Mouse (Mus musculus) right cerebral cortex, postnatal 25 days (tissue): Measurements from ENCODE around the gene Bub1b.
"Not testable (repeated sequence)": the region's sequence is repeated elsewhere in the genome, so short reads cannot be mapped to it uniquely, and the experiment has no call there.

Experiments
- DNase-seq: peaks from one replicate; pipeline ENCODE4 v3.0.0; 2022

Gene Bub1b

GRCm38 (mm10) chr2:118620101-118620500, 22.1 kb downstream of the Bub1b start:
- no peak for DNase-seq

GRCm38 (mm10) chr2:118620608-118621007, 22.6 kb downstream of the Bub1b start:
- DNase-seq = no peak

DNA sequence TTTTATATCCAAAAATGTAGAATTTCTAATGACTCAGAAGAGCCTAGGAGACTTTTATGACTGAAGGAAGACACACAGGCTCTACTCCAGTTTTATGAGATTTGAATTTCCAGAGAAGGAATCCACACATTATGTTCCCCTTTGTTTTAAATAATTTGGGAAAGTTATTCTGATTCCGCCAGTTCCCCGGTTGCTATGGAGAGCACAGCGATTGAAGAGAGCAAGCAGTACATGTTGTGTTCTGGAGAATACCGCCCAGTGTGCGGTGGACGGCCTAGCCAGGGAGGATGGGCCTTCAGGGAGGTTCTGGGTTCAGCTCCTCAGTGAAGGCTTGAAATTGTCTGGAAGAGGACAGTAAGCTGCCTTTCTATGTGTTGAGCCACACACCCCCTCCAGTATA, 31.3 kb downstream of the Bub1b start:
- DNase-seq = no peak

- DNase-seq = no peak
These were observed 35.4 kb downstream of the Bub1b start for GRCm38 (mm10) chr2:118633441-118633840.

DNA sequence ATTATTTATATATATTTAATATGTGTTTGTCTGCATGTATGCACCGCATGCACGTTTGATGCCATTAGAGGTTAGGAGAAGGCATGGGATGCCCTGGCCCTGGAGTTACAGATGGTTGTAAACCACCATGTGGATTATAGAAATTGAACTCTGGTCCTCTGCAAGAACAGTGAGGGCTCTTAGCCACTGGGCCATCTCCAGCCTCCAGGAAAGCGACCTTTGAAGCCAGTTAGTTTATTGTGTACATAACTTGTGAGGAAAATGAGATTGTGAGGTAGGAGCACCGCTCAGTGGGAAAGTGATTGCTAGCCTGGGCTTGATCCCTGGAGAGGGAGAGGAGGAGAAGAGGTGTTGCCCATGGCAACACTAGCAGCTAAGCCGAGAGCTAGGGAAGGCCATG, 39.2 kb downstream of the Bub1b start:
- DNase-seq = no peak

DNA sequence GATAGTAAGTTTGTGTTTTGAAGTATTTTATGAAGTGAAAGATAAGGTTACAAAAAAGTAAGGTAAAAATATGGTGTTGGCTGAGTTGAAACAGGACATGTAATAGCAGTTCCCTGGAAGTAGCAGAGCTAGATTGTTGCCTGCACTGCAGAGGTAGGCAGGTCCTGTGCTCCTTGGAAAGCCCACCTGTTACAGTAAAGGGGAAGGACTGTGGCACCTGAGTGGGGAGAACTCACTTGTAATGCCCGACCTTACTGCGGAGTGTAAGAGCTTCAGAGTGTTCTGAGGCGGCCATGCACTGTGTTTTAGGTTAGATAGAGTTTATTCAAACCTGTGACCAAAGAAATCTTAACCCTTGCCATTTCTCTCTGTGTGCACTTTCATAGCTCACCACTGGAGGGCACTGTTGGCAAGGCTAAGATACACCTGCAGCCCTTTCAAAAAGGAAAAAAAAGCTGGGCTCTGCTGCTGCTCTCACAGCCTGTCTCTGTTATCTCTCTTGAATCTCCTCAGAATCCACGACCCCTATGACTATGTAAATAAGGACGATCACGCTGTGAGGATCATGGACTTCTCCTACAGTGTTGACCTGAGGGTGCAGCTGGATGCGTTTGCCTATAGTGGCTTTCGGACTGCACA, 40.0 kb downstream of the Bub1b start:
- peak; percentile 59 for DNase-seq

GRCm38 (mm10) chr2:118638686-118639085, 40.7 kb downstream of the Bub1b start:
- no peak for DNase-seq

DNA sequence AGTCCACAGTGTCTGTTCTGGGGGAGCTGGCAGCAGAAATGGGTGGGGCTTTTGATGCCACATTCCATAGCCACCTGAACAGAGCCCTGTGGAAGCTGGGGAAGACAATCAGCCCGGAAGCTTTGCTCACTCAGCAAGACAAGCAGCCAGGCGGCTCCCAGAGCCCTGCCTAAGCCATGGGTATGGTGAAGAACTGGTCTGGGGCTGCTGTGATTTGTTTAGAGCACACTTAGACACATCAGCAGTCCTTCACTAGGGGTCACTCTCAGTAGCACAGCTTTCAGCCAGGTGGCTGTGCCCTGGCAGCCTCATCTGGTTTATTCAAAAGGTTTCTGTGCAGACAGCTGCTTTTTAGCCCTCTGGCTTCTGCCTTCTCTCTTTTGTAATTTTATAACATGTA, 43.1 kb downstream of the Bub1b start:
- no peak for DNase-seq

DNA sequence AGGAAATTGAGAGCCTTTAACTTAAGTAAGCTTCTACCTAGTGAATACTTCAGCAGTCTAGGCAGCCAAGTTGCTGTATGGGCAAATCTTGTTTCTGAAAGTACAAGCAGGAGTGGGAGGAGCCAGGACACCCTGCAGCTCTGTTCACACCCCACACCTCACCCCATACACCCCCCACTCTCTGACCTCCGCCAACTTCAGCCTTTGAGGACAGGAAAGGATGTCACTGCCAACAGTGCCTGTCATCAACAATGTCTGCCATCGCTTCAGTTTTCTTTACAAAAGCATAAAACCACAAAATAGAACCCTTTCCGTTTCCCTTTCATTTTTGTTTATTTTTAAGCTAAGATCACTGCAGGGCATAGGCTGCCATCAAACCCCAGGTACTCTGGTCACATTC, 44.4 kb downstream of the Bub1b start:
- no peak for DNase-seq

DNA sequence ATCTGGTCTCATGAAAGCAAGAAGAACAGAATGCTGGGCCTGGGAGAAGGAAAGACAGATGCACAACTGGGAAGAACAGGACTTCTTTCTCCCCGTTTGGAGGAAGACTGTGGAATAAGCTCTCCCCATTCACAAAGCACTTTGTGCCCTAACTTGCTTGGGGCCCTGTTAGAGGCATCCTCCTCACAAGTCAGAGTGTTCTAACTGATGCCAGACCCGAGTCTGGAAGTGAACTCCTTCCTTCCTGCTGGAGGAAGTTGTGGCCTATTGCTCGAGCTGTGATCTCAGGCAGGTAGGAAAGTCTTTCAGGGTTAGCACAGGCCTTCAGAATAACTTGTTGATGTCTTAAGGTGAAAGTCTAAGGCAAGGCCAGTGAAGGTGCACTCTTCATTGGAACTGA, 44.9 kb downstream of the Bub1b start:
- DNase-seq = no peak

DNA sequence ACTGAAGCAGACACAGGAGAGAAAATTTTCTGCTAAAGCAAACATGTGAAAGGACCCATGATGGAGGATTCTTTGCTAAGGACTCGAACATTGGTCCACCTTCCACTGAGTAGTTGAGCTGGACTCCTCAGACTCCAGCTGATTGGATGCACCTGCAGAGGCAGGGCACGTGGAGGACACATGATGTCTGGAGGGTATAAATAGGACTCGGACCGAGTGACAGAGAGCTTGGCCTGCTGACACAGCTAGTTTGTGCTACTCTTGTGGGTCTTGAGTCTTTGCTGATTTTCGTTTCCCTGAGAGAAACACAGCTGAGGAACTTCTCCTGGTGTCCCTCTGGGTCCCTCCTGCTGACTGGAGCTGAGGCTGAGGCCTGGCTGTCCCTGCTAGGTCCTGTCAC, 48.7 kb downstream of the Bub1b start:
- no peak for DNase-seq

DNA sequence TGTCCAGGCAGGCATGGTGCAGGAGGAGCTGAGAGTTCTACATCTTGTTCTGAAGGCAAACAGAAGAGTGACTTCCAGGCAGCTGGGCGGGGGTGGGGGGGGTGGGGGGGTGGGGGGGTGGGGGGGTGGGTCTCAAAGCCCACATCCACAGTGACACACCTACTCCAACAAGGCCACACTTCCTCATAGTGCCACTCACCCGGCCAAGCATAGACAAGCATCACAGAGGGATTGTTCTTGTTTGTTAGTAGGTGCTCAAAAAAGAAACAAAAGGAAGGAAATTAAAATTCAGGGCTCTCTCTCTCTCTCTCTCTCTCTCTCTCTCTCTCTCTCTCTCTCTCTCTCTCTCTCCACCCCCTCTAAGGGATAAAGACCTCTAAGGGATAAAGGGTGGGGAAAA, 52.7 kb downstream of the Bub1b start:
- not testable (repeated sequence) for DNase-seq

- DNase-seq = no peak
These were observed 58.8 kb downstream of the Bub1b start for GRCm38 (mm10) chr2:118656688-118657281.

DNA sequence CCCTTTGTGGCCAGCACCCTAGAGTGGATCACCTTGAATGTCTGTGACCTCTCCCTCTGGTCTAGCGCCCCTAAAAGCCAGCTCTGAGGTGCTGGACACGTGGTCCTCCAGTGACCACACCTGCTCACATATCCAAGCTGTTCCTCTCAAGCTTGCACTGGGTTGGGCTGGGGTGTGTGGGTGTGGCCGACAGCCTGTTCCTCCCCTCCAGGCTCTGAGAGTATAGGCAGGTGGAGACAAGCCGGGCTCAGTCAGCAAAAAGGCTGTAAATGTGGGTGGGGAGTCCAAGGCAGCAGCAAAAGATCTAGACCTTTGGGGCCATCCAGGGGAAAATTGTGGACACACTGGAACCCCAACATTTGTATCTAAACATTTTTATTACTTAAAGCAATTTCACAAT, 60.4 kb downstream of the Bub1b start:
- DNase-seq = no peak

GRCm38 (mm10) chr2:118659077-118659476, 61.1 kb downstream of the Bub1b start:
- DNase-seq = peak; percentile 56

DNA sequence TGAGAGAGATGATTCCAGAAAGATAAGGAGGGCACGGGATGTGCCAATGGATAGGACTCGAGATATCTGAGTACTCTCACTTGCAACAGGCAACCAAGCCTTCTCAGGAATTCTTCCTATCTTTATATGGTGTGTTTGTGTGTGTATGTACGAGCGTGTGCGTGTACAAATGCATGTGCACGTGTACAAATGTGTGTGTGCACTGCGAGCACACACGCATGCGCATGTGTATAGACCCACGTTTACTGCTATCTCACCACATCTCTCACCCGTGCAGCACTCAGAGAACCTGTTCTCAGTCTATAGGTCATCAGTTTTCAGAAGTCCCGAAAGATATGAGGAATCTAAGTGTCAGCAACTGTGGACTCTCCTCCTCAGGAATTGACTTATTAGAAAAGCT, 61.5 kb downstream of the Bub1b start:
- DNase-seq = no peak

GRCm38 (mm10) chr2:118659998-118660452, 62.0 kb downstream of the Bub1b start:
- DNase-seq = no peak

- DNase-seq = no peak
These were observed 63.9 kb downstream of the Bub1b start for GRCm38 (mm10) chr2:118661891-118662290.

DNA sequence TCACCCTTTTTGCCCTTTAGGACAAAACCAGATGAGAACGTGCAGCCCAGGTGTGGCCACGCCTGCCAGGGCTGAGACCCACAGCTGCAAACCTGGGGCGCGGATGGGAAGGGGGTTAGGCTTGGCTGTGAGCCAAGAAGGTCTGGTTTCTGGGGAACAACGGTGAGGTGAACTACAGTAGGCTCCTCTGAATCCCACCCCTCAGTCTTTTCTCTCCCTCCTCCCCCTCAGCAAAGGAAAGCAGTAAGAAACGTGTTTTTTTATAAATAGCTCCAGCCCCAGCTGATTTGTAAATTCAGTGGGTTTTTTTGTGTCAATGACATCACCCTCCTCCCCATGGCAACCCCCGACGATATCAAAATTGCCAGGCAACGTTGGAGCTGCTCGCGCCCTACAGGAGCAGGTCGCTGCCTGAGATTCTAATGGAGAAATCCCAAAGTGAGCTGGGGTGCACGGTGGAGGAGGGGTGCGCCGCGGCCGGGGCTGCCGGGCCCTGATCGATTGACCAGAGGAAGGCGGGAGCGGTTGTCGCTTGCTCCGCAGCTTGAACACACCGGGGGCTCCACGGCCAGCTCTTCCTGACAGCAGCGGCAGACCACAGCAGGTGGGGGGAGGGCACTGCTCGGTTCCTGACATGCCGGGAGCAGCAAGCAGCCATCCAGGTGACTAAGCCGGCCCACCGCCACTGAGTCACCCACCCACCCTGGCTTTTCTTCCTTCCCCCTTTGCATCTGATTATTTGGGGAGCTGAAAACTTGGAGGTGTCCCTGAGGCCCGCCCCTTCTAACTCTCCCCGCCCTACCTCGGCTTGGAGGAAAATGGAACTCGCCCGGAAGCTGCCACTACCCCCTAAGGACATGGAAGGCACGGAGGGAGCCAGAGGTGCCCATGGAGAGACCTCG, 65.1 kb downstream of the Bub1b start, which contains the start of gene Pak6:
Gene Pak6 (plus strand): TSS at position 402 of the 902 bp plus-strand sequence.
- peak; percentile 76 for DNase-seq

- peak; percentile 49 for DNase-seq
These were observed 66.1 kb downstream of the Bub1b start for GRCm38 (mm10) chr2:118663804-118664766.

- no peak for DNase-seq
These were observed 67.0 kb downstream of the Bub1b start for GRCm38 (mm10) chr2:118664975-118665516.

DNA sequence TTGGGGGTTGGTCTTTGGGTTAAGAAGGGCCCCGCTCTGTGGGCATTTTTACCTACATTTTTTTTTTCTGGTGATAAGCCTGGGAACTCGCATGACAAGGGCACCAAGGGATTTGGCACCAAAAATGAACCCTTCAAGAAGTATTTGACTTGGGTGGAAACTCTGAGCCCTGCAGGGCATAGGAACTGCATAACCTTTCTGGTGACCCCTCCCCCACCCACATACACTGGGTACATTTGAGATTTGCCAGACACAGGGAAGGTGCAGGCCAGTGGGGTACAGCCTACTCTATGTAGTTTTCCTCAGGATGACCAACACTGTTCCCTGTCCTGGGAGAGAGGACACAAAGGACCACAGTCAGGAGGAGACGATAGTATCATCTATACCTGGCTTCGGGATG, 67.6 kb downstream of the Bub1b start:
- no peak for DNase-seq
